Mouse (Mus musculus) kidney, adult 2 months (tissue): Measurements from ENCODE around the gene Mapkapk2. TPM values are rescaled to one million over a fixed set of nuclear protein-coding genes. Genes with fewer than 3 reads are reported as not detected.

Experiments used
- DNase-seq: peaks from one replicate; pipeline ENCODE4 v3.0.0; 2021
- H3K27ac ChIP-seq: fragments of 200-500 bp; 2 replicates; pipeline ENCODE4 v1.5.1; 2012; ENCODE audit warnings: low read depth, low read length, control low read depth, inconsistent platforms; ENCODE audit not compliant: insufficient read depth
- H3K27me3 ChIP-seq: fragments of 200-500 bp; replicated peaks from 2 replicates; pipeline ENCODE4 v1.6.1; 2012; ENCODE audit warnings: mild to moderate bottlenecking, moderate library complexity, low read length, inconsistent platforms; ENCODE audit not compliant: control insufficient read depth, insufficient read depth
- H3K36me3 ChIP-seq: fragments of 200-500 bp; 2 replicates; pipeline ENCODE4 v1.6.1; 2012; ENCODE audit warnings: mild to moderate bottlenecking, moderate library complexity, low read length, inconsistent platforms; ENCODE audit not compliant: control insufficient read depth, insufficient read depth
- H3K4me1 ChIP-seq: fragments of 200-500 bp; 2 replicates; pipeline ENCODE4 v1.6.1; 2011; ENCODE audit warnings: low read length; ENCODE audit not compliant: control insufficient read depth, insufficient read depth
- H3K4me3 ChIP-seq: fragments of 200-500 bp; 2 replicates; pipeline ENCODE4 v1.5.1; 2011; ENCODE audit warnings: mild to moderate bottlenecking, low read depth, low read length, control low read depth; ENCODE audit not compliant: insufficient read depth
- CTCF ChIP-seq: fragments of 200-500 bp; conservative IDR thresholded peaks from 2 replicates; pipeline ENCODE4 v1.5.1; 2011; ENCODE audit warnings: low read depth, mild to moderate bottlenecking, control low read depth, low read length, moderate library complexity, mixed read lengths; ENCODE audit not compliant: insufficient read depth, insufficient read length
- POLR2A ChIP-seq: fragments of 200-500 bp; IDR thresholded peaks from one replicate; pipeline ENCODE4 v1.6.1; 2011; ENCODE audit warnings: low read depth, low read length, control low read depth
- WGBS: fragments of 180-500 bp; shearing (Covaris S2); methylation state at CpG from one replicate; pipeline ENCODE4 v1.1.7; 2018; 5-methylcytosine and 5-hydroxymethylcytosine counted together
- polyA plus RNA-seq: library from polyadenylated mRNA; depleted of rRNA; stranded (reverse); fragments of >200 nt; gene quantifications from 2 replicates; pipeline ENCODE4 v1.2.3, GENCODE M21; 2012; rRNA removed

The Mapkapk2 gene
- polyA plus RNA-seq, 1 experiment: 99.5 TPM

DNA sequence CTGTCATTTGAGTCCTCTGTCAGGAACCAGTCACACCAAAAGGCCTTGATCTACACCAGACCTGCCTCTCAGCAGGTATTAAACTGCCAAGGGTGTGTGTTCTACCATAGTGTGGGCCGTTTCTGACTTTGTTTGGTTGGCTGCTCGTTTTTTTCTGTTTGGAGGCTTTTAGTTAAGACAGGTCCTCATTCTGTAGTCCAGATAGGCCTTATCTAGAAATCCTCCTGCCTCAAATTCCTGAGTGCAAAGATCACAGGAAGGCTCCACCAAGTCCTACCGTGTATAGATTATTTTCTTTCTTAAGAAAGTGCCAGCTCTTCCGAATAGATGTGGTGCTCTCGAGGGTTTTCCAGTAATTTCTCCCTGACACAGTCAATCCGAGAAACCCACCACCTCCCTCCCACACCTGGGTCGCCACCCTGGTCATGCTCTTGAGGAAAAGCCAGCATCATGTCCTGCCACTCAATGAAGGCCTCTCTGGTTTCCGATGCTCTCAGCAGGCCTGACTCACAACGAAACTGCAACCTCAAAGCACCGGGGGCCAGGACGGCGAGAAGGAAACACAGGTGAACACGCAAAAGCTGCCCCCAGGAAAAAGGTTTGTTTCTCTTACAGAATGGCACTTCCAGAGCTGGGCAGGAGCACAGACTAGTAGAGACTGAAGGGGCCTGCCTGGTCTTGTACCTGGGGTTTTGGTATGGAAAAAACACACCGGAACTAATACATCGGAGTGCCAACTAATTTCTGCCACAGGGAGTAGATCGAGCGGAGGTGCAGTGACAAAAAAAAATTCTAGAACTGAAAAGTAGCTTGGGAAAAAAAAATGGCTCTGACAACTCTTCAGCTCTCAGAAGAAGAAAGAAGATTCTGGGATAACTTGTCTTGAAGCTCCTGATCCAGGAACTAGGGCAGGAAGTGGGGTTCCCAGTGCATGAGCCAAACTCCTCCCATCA is 87.1 kb downstream of the Mapkapk2 start:
- no peak for TF ChIP-seq CTCF
- TF ChIP-seq POLR2A: no peak
- Histone ChIP-seq H3K36me3 (no peaks in the 10 kb centered on the region), H3K4me1 (no peaks in the 10 kb centered on the region), H3K27me3 (no peaks in the 10 kb centered on the region), H3K4me3 (no peak overlapping the region), H3K27ac (no peak overlapping the region)
- WGBS: 75% methylated on average over 17 of the region's 17 CpGs
- no peak for DNase-seq

GRCm38 (mm10) chr1:131006069-131006468 is 91.6 kb downstream of the Mapkapk2 start:
- no peak overlapping the region for H3K27ac ChIP-seq
- no peak for DNase-seq
- WGBS: 83% methylated on average over 1 of the region's 1 CpGs
- H3K36me3 ChIP-seq: no peaks in the 10 kb centered on the region
- H3K4me3 ChIP-seq: no peak overlapping the region
- H3K4me1 ChIP-seq: no peaks in the 10 kb centered on the region
- H3K27me3 ChIP-seq: no peaks in the 10 kb centered on the region
- TF ChIP-seq CTCF: no peak
- no peak for TF ChIP-seq POLR2A

Other genes starting within 250 kb of the Mapkapk2 start
- 5.3 and 16.2 TPM in 2 replicates for gene Fcmr, start 232.2 kb downstream of the Mapkapk2 start, polyA plus RNA-seq
- 0.06 TPM in 1 of 2 replicates, not detected in the other for gene Il24, start 210.4 kb downstream of the Mapkapk2 start, polyA plus RNA-seq
- gene Il20, start 186.4 kb downstream of the Mapkapk2 start, polyA plus RNA-seq: not detected in 2 replicates
- not detected in 2 replicates for gene Il19, start 157.7 kb downstream of the Mapkapk2 start, polyA plus RNA-seq
- gene Il10, start 78.0 kb downstream of the Mapkapk2 start, polyA plus RNA-seq: not detected in 2 replicates
- 0.94 and 1.4 TPM in 2 replicates for gene Dyrk3, start 40.5 kb upstream of the Mapkapk2 start, polyA plus RNA-seq
- 32.1 and 35.5 TPM in 2 replicates for gene Eif2d, start 55.4 kb upstream of the Mapkapk2 start, polyA plus RNA-seq
- 3.8 and 5.7 TPM in 2 replicates for gene Rassf5, start 147.4 kb upstream of the Mapkapk2 start, polyA plus RNA-seq
- gene Ikbke, start 181.8 kb upstream of the Mapkapk2 start, polyA plus RNA-seq: 7.6 and 10.5 TPM in 2 replicates